Mouse (Mus musculus) skeletal muscle tissue, adult 2 months (tissue): ENCODE measurements at regions not wholly inside any gene's neighbourhood (a gene's known extent, or its start where the extent isn't known, plus 50 kb on each side); places are given as distances from the start of the nearest gene placed in this dataset.

Experiments used
- DNase-seq: peaks from one replicate; pipeline ENCODE4 v3.0.0-alpha.2; 2012; ENCODE audit warnings: low read depth, low spot score

DNA sequence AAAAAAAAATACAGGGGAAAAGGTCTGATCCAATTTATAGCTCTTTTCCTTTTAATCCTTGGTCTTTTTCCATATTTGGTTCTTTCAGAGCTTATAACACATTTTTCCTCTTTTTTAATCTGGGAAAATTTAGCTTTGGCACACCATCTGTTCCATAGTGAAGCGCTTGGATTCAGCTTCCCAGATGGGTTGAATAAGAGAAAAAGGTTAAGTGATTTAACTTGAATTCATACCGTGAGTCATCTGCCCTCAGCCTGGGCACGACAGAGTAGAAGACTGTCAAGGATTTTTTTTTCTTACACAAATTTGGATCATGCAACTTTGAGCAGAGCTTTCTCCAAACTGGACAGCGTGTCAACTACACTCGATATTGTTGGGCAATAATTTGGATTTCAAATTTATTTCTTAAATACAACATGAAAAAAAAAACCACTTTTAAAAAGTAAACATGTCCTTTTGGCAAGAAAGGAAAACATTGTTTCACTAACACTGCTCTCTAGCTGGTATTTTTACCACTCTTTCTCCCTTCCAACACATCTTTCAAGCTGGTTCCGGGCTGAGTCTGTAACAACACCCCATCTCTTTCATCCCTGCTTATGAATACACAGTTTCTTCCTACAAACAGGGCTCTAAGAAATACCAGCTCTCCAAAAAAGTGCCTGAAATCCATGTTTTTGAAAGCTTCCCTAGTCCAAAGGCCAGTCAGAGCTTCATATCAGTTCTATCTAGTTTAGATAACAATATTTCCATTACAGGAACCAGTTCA lies 177.8 kb downstream of the Spry2 start:
- no peak for DNase-seq

DNA sequence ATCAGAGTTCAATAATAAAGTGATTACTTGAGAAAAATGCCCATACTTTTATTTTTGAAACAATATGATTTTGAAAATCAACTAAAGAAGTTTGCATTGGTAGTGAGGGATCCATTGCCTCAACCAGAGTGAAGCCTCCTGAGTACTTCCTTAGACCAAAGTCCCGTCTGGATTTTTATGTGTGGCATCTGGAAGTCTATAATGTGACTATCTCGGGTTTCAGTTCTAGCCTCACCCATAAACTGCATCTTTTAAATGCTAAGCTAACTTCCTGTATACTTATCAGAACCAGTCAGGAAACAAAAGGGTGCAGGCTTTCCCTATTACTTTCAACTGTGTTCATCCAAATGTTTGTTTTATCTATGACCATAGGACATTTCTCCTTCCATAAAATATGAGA lies 178.8 kb downstream of the Spry2 start:
- DNase-seq: no peak

DNA sequence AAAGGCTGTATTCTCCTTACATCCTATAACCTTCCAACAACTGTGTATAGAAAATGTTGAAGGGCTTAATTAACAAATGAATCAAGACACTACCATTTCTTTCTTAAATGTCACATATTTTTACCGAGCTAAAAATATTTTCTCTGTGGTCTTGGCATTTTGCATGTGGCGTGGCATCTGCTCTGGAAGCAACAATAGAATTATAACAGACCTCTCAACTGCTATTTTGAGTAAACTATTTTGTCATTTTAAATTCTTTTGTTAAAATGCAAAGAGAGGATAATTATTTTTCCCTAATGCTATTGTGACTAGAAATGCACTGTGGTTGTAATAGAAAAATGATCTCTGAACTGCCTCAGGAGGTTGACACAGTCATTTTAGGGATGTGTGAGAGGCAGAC lies 187.9 kb downstream of the Spry2 start:
- DNase-seq: no peak

DNA sequence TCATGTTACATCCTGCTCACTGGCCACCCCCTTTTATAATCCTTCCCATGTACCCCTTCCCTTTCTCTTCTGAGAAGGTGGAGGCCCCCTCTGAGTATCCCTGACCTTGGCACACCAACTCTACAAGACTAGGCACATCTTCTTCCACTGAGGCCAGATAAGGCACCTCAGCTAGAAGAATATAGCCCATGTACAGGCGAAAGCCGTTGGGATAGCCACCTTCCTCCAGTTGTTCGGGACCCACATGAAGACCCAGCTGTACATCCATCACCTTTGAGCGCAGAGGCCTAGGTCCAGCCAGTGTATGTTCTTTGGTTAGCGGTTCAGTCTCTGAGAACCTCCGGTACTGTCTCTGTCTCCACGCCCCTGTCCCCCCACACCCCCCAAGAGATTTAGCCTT lies 189.9 kb downstream of the Spry2 start:
- DNase-seq: no peak

DNA sequence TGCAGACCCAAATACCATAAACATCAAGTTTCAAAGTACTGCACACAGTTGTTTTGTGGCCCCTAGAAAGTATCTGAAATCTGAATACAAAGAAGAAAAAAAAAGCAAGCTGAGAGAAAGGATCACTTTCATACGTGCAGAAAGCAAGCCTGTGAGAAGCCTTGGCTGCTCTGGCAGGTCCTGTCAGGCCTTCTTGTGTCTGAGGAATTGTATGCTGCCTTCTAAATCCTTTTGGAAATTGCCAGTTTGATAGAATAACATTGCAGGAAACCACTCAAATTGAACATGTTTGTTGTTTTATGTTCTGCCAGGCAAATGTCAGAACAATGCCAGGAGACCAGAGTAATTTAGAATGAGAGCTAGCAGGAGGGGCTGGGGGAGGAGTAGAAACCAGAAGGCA lies 198.0 kb downstream of the Spry2 start:
- DNase-seq: no peak

DNA sequence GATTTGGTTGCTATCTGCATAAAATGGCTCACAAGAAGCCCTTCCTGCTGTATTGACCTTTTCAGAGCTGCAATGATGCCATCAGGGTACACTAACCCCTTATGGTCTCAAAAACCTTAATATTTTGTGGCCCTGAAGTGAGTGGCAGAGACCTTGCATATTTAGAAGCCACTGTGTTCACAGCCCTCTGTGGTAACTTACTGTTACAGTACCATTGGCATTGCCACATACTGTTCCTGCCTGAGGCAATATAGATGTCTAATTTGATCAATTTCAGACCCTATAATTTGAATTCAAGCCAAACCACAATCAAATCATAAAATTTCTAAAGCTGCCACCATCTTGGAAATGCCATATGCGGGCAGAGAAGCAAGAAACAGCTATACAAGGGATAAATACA lies 198.5 kb downstream of the Spry2 start:
- no peak for DNase-seq

DNA sequence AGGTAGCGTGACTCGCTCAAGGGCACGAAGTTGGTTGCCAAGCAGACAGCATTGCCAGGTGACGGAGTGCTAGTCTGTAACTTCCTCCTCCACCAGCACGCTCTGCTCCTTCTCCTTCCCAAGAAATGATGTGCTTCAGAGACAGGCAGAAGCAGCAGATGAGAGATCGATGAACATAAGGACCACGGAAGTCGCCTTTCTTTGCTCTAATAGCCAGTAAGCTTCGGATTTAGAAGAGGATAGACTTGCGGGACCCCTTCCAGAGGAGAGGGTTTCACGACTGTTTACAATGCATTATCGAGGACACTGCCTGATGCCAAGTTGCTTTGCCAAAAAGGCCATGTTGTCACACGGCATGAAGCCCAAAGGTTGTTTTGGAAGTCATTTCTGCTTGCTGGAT lies 199.2 kb downstream of the Spry2 start:
- DNase-seq: peak; percentile 6

DNA sequence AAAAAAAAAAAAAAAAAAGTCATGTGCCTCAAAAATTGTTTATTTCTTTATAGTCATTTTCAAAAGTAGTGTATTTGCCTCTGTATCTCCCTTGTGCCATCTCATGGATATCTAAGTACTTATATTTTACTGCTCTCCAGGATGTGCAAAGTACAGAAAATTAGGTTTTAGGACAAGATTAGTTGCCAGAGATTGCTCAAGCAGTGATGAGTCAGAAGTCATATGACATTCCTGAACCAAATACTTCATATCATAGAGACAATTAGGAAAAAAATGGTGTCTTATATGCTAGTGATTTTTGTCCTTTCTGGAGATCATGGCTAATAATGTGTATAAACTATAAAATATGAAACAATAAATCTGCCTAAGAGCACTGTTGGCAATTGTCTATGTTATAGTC lies 201.7 kb downstream of the Spry2 start:
- DNase-seq: no peak

DNA sequence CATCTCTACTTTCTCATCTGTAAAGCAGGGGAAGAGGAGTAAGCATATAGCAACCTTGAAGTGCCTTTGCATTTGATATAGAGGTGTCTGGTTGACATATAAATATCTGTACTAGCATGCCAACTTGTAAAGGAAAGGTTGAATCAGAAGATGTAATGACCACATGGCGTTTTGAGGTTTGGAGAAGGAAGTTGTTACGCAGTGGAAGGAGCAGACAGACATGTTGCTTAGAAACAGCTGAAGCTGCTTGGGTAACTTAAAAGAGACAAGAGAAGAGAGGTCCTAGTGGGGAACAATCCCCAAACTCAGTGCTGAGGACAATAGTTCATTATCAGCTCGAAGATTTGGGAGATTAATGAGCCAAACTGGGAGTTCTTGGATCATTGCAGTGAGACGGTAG lies 202.9 kb downstream of the Spry2 start:
- DNase-seq: no peak

DNA sequence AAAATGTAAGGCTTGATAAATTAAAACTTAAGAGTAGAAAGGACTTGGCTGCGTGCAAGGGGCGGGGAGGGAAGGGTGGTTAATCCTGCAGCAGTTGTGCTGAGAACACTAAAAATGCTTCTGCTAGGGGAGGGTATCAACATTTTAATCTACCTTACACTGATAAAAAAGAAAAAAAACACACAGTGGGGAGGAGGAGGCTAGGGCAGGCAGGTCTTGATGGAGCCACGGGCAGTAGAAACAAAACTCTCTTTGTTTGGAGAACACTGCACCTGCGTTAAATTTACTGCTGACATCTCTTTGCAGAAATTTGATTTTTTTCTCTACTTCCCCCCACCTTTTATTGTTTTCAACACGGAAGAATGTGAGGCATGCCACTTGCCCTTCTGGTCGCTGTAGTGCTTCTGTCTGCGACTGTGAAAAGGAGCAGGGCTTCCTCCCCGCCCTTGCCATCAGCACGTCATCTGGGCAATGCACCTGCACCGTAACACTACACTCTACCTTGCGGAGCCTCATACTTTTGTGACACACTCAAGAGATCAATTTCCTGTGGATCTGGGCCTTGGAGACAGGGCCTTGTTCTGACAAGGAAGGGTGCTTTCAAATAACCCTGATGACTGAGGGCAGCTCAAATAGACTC lies 211.7 kb downstream of the Spry2 start:
- DNase-seq: no peak

DNA sequence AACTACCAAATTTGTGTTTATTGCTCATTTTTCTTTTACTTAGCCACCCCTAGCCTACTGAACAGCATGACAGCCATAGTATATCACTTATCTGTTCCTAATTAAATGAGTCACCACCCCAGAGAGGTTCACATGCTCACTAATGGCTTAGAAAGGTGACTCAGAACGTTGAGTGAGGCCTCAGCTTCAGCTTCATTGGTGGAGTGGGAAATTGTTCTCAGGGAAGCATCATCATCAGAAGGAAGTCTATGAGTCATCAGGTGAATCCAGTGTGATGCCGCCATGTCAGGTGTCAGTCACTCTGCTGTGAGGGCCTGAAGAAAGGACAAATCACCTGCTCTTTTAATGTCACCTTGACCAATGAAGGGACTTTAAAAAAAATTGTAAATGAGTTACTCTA lies 212.3 kb downstream of the Spry2 start:
- no peak for DNase-seq

DNA sequence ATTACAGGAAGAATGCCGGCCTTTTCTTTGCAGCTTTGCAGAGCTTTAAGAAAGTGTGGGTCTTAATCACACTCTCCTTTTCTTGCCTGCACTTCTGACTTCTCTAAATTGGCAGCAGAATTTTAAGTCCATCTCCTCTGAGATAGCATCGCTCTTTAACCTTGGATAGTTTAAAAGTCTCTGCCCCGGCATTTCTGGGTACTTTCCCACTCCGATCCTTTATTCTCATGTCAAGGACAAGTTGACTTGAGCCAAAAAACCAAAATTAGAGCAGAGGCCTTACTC lies 220.0 kb downstream of the Spry2 start:
- no peak for DNase-seq

DNA sequence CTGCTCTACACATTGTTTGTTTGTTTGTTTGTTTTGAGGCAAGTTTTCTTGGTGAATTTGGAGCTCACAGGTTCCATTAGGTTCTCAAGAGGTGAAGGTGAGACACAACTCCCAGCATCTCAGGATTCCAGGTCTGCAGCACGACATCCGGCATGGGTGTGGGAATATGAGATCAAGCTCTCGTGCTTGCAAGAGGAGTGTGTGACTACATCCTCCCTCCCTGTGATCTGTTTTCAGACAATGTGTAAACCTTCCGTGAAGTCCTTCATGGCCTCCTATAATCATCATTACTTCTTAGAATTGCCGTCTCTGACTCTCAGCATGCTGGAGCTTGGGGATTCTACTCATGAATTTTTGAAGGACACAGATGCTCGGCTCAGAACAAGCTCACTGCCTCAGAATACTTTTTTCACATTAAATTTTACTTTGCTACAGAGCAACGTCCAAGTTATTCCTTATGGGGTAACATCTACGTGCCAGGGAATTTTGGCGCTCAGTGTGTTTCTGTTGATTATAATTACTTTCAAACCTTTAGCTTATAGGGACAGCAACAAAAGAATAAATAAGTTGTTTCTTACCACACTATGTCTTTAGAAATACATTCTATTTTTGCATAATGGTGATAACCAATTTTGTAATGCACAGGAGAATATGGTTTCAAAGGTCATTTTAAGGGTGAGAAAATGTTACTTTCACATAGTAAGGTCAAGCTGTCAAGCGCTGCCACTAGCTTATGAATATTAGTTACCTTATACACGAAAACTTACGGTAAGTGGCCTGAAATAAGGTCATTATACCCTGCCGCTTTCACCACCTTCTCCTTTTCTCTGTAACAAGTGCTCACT lies 220.6 kb downstream of the Spry2 start:
- DNase-seq: peak; percentile 39

DNA sequence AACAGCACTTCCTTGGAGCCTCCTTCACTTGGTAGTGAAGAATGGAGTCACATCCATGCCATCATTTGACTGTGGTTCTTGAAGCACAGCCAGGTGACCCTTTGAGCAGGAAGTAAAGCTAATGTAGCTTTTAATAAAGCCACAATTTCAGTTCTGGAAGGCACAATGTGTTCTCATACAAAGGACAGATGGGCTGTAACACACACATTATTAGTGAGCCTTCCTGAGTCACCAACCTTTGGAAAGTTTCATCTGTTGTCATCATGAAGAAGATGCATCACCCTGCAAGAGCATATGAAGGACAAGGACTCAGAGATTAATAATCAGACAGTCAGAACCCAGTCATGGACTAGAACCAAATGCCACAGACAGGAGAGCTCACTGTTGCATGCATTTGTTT lies 221.6 kb downstream of the Spry2 start:
- no peak for DNase-seq

DNA sequence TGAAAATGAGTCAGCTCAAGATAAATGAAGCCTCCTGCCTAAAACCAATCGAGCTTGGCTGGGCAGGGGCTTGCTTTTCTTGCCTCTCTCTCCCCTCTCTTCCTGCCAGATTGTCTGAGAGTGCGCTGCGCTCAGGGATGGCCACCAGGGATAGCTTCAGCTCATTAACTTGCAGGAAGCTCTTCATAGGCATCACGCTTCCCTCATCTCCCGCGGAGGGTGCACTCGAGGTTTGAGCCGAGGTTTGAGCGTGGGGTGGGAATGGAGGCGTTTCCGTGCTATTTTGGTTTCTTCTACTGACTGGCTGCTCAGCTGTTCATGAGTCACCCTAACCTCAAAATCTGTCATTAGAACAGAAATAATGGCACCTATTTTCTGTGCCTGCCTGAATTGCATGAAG lies 227.7 kb downstream of the Spry2 start:
- peak; percentile 17 for DNase-seq

DNA sequence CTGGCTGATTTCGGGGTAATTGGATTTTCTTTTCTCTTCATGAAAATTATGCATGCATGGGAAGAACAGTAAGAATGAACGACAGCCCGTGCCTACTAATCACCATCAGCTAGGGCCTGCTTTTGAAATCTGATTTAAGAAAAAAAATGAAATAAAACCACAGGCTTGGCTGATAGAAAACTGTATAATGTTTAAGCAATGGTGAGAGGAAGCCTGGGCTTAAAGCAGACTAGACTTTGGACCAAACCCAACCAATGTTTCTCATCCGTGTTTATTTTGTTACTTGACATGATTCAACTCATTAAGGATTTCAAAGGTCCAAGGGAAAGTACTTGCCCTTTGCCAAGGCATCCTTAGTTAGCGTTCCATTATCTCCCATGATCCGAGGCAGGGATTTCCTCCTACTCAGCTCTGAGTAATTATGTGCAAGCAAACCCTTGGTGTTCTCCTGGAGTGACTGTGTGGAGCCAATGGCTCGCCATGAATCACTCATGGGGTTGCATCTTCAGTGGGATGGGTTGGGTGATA lies 231.9 kb downstream of the Spry2 start:
- DNase-seq: no peak

DNA sequence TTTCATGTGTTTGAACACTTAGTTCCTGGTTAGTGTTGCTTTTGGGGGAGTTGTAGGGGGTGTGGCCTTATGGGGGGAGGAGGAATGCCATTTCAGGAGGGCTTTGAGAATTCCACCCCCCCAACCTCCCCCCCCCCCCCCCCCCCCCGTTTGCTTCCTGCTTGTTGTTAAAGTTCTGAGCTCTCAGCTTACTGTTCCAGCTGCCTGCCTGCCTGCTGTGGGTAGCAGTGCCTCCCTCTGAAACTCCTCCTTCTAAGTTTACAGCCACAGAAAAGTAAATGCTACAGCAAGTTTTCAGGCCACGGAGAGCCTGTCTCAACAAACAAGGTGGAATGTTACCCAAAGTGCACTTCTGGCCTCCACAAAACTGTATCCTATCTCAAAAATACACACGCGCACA lies 233.1 kb downstream of the Spry2 start:
- DNase-seq: no peak

DNA sequence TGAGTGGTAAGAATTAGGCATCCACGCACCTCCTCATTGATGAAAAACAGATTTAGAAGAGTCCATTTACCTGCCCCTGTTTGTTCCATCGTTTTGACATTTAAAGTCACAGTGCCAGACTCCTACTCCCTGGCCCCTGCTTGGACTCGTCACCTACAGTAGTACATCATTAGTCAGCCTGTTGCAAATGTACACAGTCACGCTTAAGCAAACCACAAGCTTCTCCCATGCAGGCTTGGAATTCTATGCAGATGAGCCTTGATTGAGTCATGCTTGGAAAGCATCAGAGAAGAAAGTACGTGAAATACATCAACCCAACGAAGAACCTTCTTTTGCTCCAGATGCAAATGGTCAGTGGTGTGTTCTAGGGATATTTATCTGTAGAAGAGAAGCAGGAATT lies 233.8 kb downstream of the Spry2 start:
- DNase-seq: no peak

DNA sequence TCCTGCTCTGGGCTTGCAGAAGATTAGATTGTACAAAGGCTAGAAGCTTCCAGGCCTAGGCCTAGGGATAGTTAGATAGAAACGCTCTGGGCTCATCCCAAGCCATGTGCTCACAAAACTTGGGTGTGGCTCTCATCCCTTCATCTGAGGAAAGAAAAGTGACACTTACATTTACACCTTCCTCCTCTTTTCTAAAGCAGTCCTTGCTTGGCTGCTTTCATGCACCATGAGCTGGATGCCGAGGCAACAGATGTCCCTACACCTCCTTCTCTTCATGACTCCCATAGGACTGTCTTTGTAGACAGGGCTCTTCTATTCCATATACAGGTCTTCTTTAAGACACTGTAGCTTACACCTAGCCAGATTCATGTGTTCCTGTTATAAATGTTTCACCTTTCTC lies 238.3 kb downstream of the Spry2 start:
- no peak for DNase-seq

DNA sequence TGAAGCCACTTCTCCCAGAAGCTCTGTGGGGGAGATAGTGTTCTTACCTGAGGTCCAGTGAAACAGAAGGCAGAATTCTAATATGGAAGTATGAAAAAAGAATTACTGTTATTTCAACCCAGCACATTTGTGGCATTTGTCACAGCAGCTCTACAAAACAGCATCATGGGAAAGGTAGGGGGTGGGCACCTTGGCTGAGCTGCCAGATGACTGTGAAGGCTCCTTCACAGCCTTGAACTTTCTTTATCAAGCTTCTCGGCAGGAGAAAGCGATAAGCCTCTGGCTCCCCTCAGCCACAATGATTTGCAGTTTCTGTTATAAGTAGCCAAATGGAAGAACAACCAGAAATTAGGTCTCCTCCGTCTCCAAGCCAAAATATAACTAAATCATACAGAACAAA lies 249.5 kb downstream of the Spry2 start:
- DNase-seq: no peak

DNA sequence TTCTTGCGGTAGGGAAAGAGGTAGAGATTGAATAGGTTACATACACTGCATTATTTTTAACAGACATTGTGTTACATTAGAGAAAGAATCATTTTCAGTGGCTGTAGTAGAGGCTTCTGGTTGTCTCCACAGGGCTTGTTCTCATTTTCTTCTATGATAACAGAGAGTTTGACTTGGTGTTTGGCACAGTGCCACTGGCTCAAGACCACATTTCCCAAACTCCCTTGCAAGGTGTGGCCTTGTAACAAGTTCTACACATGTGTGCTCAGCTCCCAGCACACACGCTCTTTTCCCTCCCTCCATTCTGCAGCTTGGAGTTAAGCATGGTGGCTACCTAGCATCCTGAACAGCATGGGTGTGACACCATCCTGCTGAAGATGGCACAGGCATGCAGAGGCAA lies 252.2 kb downstream of the Spry2 start:
- DNase-seq: no peak

DNA sequence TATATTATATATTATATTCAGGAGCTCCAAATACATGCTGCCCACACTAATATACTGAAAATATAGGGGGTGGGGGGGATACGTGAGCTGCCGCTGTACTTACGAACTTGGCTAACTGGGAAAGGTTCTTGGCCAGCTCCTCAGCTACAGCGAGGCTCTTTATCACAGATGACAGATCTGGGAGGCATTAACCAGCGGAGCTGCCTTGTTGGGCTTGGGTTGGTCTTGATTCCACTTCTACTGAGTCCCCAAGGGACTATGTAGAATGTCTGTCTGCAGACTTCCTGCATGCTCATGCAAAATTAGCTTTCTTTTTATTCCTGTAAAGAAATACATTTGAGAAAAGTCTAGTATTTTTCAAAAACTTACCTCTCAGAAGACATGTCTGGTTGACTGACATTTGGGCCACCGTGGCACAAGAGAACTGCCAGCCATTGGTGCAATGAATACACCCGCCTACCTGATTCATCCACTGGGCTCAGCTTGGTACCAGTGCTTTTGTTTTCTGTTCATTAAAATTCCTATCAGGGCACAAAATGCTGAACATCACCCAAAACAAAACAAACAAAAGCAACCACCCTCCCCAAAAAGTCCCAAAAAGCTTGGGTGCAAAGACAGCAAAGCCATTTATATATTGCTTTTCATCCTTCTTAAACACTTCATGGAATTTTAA lies 253.2 kb downstream of the Spry2 start:
- DNase-seq: no peak
